Mouse (Mus musculus): ENCODE measurements around the gene Ippk. TPM values are rescaled to one million over a fixed set of nuclear protein-coding genes. Genes with fewer than 3 reads are reported as not detected.

The Ippk gene
- polyA plus RNA-seq, 2 experiments, result 4.0 to 7.2 TPM

DNA sequence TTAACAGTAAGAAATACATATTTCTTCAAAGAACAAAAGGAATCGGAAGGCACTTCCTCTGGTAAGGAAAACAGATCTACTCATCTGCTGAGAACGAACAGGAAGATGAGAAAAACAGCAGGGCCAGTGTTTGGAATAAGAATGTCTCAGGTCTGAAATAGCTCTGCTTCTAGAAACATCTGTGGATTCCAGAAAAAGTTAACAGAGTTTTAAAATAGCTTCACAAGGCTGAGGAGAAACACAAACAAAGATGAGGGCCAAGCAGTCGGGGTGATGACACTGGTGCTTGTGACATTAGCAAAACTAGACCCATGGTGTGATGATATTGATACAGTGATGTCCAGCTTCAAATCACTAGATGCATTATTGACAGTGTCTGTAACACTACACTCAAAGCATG, 86.1 kb downstream of the Ippk start:
- no peak overlapping the region for H3K4me3 ChIP-seq (ENCODE audit: insufficient read depth in 1 of 2, low read depth in 2 of 2, low read length in 2 of 2)
- H3K4me2 ChIP-seq (ENCODE audit: low read depth), result no peak overlapping the region
- DNase-seq (ENCODE audit: low read depth in 3 of 3, low spot score in 3 of 3) (no peak), ATAC-seq (ENCODE audit: insufficient read depth) (no peak)
- no peaks in the 10 kb centered on the region for H3K9me3 ChIP-seq (ENCODE audit: control insufficient read depth, low read length)
- H3K27me3 ChIP-seq (ENCODE audit: control insufficient read depth, insufficient read depth, low read length), result no peaks in the 10 kb centered on the region
- no peak overlapping the region for H3K9ac ChIP-seq (replicated peaks)
- WGBS (ENCODE audit: insufficient replicate concordance), result 66% methylated on average over 3 of the region's 3 CpGs
- TF ChIP-seq CTCF (IDR thresholded peaks at IDR 0.05; ENCODE audit: low read depth), result no peak
- TF ChIP-seq EP300 (IDR thresholded peaks at IDR 0.05; ENCODE audit: low read depth), result no peak
- H3K36me3 ChIP-seq (replicated peaks; ENCODE audit: control insufficient read depth, insufficient read depth, low read depth), result no peaks in the 10 kb centered on the region
- H3K4me1 ChIP-seq (replicated peaks; ENCODE audit: control insufficient read depth in 2 of 2, insufficient read depth in 2 of 2, low read length in 1 of 2), result no peaks in the 10 kb centered on the region
- no peak overlapping the region for H3K27ac ChIP-seq

Other genes starting within 250 kb of the Ippk start
- gene Ninj1, start 233.8 kb upstream of the Ippk start, polyA plus RNA-seq (2012; rRNA removed), result 29.0 and 43.5 TPM in 2 replicates
- gene Ninj1, start 233.8 kb upstream of the Ippk start, polyA plus RNA-seq (2014; fragmentation: Nextera tagmentation; extraction: Ambion mirVana), result 43.7 and 45.6 TPM in 2 replicates
- gene Card19, start 205.2 kb upstream of the Ippk start, polyA plus RNA-seq (2012; rRNA removed), result 9.8 and 12.6 TPM in 2 replicates
- gene Card19, start 205.2 kb upstream of the Ippk start, polyA plus RNA-seq (2014; fragmentation: Nextera tagmentation; extraction: Ambion mirVana), result 14.3 and 16.2 TPM in 2 replicates
- gene Susd3, start 172.5 kb upstream of the Ippk start, polyA plus RNA-seq (2012; rRNA removed), result 1.1 and 1.3 TPM in 2 replicates
- 1.2 and 1.4 TPM in 2 replicates for gene Susd3, start 172.5 kb upstream of the Ippk start, polyA plus RNA-seq (2014; fragmentation: Nextera tagmentation; extraction: Ambion mirVana)
- 0.50 and 0.64 TPM in 2 replicates for gene Fgd3, start 100.9 kb upstream of the Ippk start, polyA plus RNA-seq (2012; rRNA removed)
- gene Fgd3, start 100.9 kb upstream of the Ippk start, polyA plus RNA-seq (2014; fragmentation: Nextera tagmentation; extraction: Ambion mirVana), result 0.11 TPM in 2 replicates
- gene Bicd2, start 79.7 kb upstream of the Ippk start, polyA plus RNA-seq (2012; rRNA removed), result 5.6 and 6.4 TPM in 2 replicates
- 5.9 and 7.0 TPM in 2 replicates for gene Bicd2, start 79.7 kb upstream of the Ippk start, polyA plus RNA-seq (2014; fragmentation: Nextera tagmentation; extraction: Ambion mirVana)
- 0.05 and 0.13 TPM in 2 replicates for gene Tes3-ps, start 72.1 kb downstream of the Ippk start, polyA plus RNA-seq (2012; rRNA removed)
- gene Tes3-ps, start 72.1 kb downstream of the Ippk start, polyA plus RNA-seq (2014; fragmentation: Nextera tagmentation; extraction: Ambion mirVana), result 0.42 and 0.44 TPM in 2 replicates
- 0.11 and 0.19 TPM in 2 replicates for gene Ecm2, start 83.6 kb downstream of the Ippk start, polyA plus RNA-seq (2012; rRNA removed)
- 0.10 and 0.19 TPM in 2 replicates for gene Ecm2, start 83.6 kb downstream of the Ippk start, polyA plus RNA-seq (2014; fragmentation: Nextera tagmentation; extraction: Ambion mirVana)
- gene Aspn, start 123.2 kb downstream of the Ippk start, polyA plus RNA-seq (2012; rRNA removed), result 0.10 and 0.17 TPM in 2 replicates
- 0.35 and 0.44 TPM in 2 replicates for gene Aspn, start 123.2 kb downstream of the Ippk start, polyA plus RNA-seq (2014; fragmentation: Nextera tagmentation; extraction: Ambion mirVana)
- not detected in 2 replicates for gene Omd, start 161.2 kb downstream of the Ippk start, polyA plus RNA-seq (2012; rRNA removed)
- gene Omd, start 161.2 kb downstream of the Ippk start, polyA plus RNA-seq (2014; fragmentation: Nextera tagmentation; extraction: Ambion mirVana), result 0.18 TPM in 2 replicates
- 0.35 and 0.49 TPM in 2 replicates for gene Ogn, start 186.8 kb downstream of the Ippk start, polyA plus RNA-seq (2012; rRNA removed)
- gene Ogn, start 186.8 kb downstream of the Ippk start, polyA plus RNA-seq (2014; fragmentation: Nextera tagmentation; extraction: Ambion mirVana), result 1.1 and 1.5 TPM in 2 replicates
- 6.0 and 9.9 TPM in 2 replicates for gene Cenpp, start 231.5 kb downstream of the Ippk start, polyA plus RNA-seq (2012; rRNA removed)
- 30.4 and 33.0 TPM in 2 replicates for gene Cenpp, start 231.5 kb downstream of the Ippk start, polyA plus RNA-seq (2014; fragmentation: Nextera tagmentation; extraction: Ambion mirVana)
- 2.9 and 5.4 TPM in 2 replicates for gene Nol8, start 231.8 kb downstream of the Ippk start, polyA plus RNA-seq (2012; rRNA removed)
- gene Nol8, start 231.8 kb downstream of the Ippk start, polyA plus RNA-seq (2014; fragmentation: Nextera tagmentation; extraction: Ambion mirVana), result 7.8 and 8.3 TPM in 2 replicates